Mouse (Mus musculus) forebrain, embryonic 15.5 days (tissue): ENCODE measurements around the gene Deaf1. TPM values are rescaled to one million over a fixed set of nuclear protein-coding genes. Genes with fewer than 3 reads are reported as not detected.

Experiments
- ATAC-seq: fragments of 200-750 bp; cut with Nextera tagmentation; replicated peaks from 2 replicates; pipeline ENCODE4 v1.8.0; 2017; ENCODE audit warnings: mild to moderate bottlenecking, moderate TSS enrichment, moderate library complexity
- H3K27ac ChIP-seq: fragments of 300-500 bp; sonication (generic); replicated peaks from 2 replicates; pipeline ENCODE4 v1.5.1; 2015; ENCODE audit warnings: mild to moderate bottlenecking, inconsistent platforms
- H3K27me3 ChIP-seq: fragments of 300-500 bp; sonication (generic); 2 replicates; pipeline ENCODE4 v1.6.1; 2015; ENCODE audit warnings: inconsistent platforms
- H3K36me3 ChIP-seq: fragments of 300-500 bp; sonication (generic); 2 replicates; pipeline ENCODE4 v1.6.1; 2015; ENCODE audit warnings: mild to moderate bottlenecking, inconsistent platforms
- H3K4me1 ChIP-seq: fragments of 300-500 bp; sonication (generic); 2 replicates; pipeline ENCODE4 v1.6.1; 2015; ENCODE audit warnings: inconsistent platforms
- H3K4me2 ChIP-seq: fragments of 300-500 bp; sonication (generic); replicated peaks from 2 replicates; pipeline ENCODE4 v1.6.1; 2015; ENCODE audit warnings: mild to moderate bottlenecking, inconsistent platforms
- H3K4me3 ChIP-seq: fragments of 300-500 bp; sonication (generic); 2 replicates; pipeline ENCODE4 v1.5.1; 2015; ENCODE audit warnings: mild to moderate bottlenecking, inconsistent platforms
- H3K9ac ChIP-seq: fragments of 300-500 bp; sonication (generic); replicated peaks from 2 replicates; pipeline ENCODE4 v1.6.1; 2015; ENCODE audit warnings: mild to moderate bottlenecking, inconsistent platforms
- H3K9me3 ChIP-seq: fragments of 300-500 bp; sonication (generic); 2 replicates; pipeline ENCODE4 v1.6.1; 2016; ENCODE audit warnings: inconsistent platforms
- WGBS: fragments of 180-500 bp; shearing (Covaris S2); methylation state at CpG from one replicate; pipeline ENCODE4 v1.1.7; 2015; ENCODE audit warnings: mixed read lengths; 5-methylcytosine and 5-hydroxymethylcytosine counted together
- polyA plus RNA-seq: library from polyadenylated mRNA; unstranded; fragments of >200 nt; fragmentation: Nextera tagmentation; extraction: Ambion mirVana; gene quantifications from 2 replicates; pipeline ENCODE4 v1.2.1, GENCODE M21; 2015

The Deaf1 gene
- polyA plus RNA-seq, 1 experiment from 2014 or later, result 142 TPM

DNA sequence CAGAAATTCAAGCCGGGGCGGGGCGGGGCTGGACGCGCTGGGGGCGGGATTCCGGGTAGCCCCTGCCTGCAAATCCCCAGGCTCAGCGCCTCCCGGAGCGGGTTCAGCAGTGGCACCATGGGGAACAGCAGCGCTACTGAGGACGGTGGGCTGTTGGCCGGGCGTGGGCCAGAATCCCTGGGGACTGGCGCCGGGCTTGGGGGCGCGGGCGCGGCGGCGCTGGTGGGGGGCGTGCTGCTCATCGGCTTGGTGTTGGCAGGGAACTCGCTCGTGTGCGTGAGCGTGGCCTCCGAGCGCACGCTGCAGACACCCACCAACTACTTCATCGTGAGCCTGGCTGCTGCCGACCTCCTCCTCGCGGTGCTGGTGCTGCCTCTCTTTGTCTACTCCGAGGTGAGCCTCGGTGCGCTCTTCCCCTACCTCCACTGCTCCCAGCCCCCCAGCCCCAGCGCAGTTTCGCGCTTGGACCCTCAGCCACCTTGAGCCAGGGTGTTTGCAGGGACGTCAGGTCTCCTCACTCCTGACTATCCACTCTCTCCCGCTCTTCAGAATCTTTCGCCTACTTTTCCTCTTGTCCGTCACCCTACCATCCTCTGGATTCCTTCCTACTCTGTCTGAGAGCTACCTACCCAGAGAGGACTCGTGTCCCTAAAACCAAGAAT lies 35.4 kb downstream of the Deaf1 start, which contains the start of gene Drd4:
Gene Drd4, plus strand, starts transcription at position 86 of the 662 bp plus-strand sequence.
- ATAC-seq, result peak; percentile 83
- Histone ChIP-seq H3K4me2 (peak within 1 kb of the TSS; percentile 96), H3K9me3 (no peaks in the 10 kb centered on the region), H3K27ac (no peak within 1 kb of the TSS), H3K27me3 (peaks cover 56% of the 10 kb centered on the region), H3K4me1 (peaks cover 25% of the 10 kb centered on the region), H3K4me3 (peak within 1 kb of the TSS; percentile 57), H3K36me3 (peaks cover 8% of the 10 kb centered on the region), H3K9ac (peak within 1 kb of the TSS; percentile 65)
- WGBS, result under 1% methylated on average over 42 of the region's 46 CpGs

GRCm38 (mm10) chr7:141288042-141288441 lies 39.4 kb downstream of the Deaf1 start:
- Histone ChIP-seq H3K27me3 (peaks cover 28% of the 10 kb centered on the region), H3K9ac (no peak overlapping the region), H3K4me1 (peaks cover 12% of the 10 kb centered on the region; the same call in 1 of the 2 replicates), H3K27ac (no peak overlapping the region), H3K36me3 (no peaks in the 10 kb centered on the region), H3K4me3 (no peak overlapping the region), H3K4me2 (no peak overlapping the region), H3K9me3 (no peaks in the 10 kb centered on the region)
- ATAC-seq, result no peak
- 81% methylated on average over 3 of the region's 3 CpGs for WGBS

DNA sequence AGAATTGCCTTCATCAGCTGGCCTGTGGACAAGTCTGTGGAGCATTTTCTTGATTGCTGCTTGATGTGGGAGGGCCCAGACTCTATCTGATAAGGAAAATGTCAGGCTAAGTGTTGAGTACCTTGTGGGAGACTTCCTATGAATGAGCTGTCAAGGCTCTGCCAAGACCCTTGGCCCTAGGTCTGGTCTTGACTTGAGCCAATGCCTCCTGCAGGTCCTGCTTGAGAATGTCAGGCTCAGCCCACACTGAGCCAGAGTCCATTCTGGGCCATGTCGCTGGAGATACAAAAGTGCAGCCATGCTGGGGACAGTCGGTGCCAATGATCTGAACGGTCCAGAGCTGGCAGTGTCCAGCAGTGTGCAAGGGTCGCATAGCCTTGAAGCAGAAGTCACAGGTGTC lies 44.7 kb downstream of the Deaf1 start:
- no peaks in the 10 kb centered on the region for H3K27me3 ChIP-seq
- H3K36me3 ChIP-seq, result no peaks in the 10 kb centered on the region
- WGBS, result 85% methylated on average over 4 of the region's 4 CpGs
- no peaks in the 10 kb centered on the region for H3K9me3 ChIP-seq
- no peak for ATAC-seq
- H3K4me2 ChIP-seq, result no peak overlapping the region
- H3K4me1 ChIP-seq, result peaks cover 9% of the 10 kb centered on the region
- no peak overlapping the region for H3K4me3 ChIP-seq
- H3K27ac ChIP-seq, result no peak overlapping the region
- H3K9ac ChIP-seq, result no peak overlapping the region

GRCm38 (mm10) chr7:141281442-141281841 lies 46.0 kb downstream of the Deaf1 start:
- no peak overlapping the region for H3K4me2 ChIP-seq
- H3K9ac ChIP-seq, result no peak overlapping the region
- peak; percentile 27; the same call in 1 of the 2 replicates for ATAC-seq
- H3K9me3 ChIP-seq, result no peaks in the 10 kb centered on the region
- H3K4me1 ChIP-seq, result peaks cover 9% of the 10 kb centered on the region
- H3K36me3 ChIP-seq, result no peaks in the 10 kb centered on the region
- H3K27me3 ChIP-seq, result no peaks in the 10 kb centered on the region
- WGBS, result 27% methylated on average over 6 of the region's 6 CpGs
- H3K27ac ChIP-seq, result no peak overlapping the region
- no peak overlapping the region for H3K4me3 ChIP-seq

DNA sequence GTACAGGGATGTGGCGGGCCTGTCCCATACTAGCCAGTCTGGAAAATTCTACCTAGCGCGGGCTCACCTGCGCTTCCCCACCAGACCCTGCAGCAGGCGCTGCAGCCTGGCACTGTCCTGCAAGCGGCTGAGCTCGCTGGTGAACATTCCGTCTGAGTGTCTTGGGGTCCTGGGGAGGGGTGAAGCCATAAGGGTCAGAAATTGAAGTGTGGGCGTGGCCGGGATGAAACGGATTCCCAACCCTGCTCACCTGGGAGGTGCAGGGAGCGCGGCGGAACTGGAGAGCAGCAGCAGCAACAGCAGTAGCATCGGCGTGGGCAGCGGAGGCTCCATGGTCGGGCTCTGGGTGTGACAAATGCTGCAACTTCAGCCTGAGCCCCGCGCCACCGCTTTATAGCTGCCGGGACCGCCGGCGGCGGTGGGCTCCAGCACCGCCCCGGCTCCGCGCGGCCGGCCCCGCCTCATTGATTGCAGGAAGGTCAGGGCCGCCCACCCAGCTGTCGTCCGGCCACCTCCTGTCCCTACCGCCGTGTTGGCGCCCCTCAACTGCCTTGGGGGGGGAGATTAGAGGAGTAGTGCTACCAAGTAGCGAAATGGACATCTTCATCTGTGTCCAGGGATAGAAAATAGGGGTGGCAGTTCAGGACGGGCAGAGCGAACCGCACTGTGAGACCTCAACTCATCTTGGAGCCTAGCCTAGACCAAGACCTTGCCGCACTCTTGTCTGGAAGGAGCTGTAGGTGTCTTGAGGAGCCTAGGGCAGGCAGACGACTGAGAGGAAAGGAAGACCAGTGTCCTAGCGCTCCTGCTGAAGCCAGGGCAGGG lies 48.5 kb downstream of the Deaf1 start, which contains the start of gene Sct:
Gene Sct, minus strand, starts transcription at position 368 of the 825 bp plus-strand sequence.
- ATAC-seq, result peak; percentile 72
- no peak within 1 kb of the TSS for H3K27ac ChIP-seq
- peak within 1 kb of the TSS; percentile 47 for H3K4me3 ChIP-seq
- no peaks in the 10 kb centered on the region for H3K9me3 ChIP-seq
- H3K27me3 ChIP-seq, result no peaks in the 10 kb centered on the region
- 2% methylated on average over 46 of the region's 46 CpGs for WGBS
- H3K9ac ChIP-seq, result peak within 1 kb of the TSS; percentile 59
- H3K36me3 ChIP-seq, result no peaks in the 10 kb centered on the region
- peak within 1 kb of the TSS; percentile 98 for H3K4me2 ChIP-seq
- H3K4me1 ChIP-seq, result peaks cover 9% of the 10 kb centered on the region

GRCm38 (mm10) chr7:141277701-141278678 lies 49.5 kb downstream of the Deaf1 start:
- Histone ChIP-seq H3K27ac (no peak overlapping the region), H3K4me2 (peak overlapping the region; percentile 98; the same call in 1 of the 2 replicates), H3K4me3 (no peak overlapping the region), H3K9ac (no peak overlapping the region), H3K27me3 (no peaks in the 10 kb centered on the region), H3K36me3 (no peaks in the 10 kb centered on the region), H3K4me1 (peaks cover 9% of the 10 kb centered on the region), H3K9me3 (no peaks in the 10 kb centered on the region)
- no peak for ATAC-seq
- WGBS, result 81% methylated on average over 11 of the region's 11 CpGs

DNA sequence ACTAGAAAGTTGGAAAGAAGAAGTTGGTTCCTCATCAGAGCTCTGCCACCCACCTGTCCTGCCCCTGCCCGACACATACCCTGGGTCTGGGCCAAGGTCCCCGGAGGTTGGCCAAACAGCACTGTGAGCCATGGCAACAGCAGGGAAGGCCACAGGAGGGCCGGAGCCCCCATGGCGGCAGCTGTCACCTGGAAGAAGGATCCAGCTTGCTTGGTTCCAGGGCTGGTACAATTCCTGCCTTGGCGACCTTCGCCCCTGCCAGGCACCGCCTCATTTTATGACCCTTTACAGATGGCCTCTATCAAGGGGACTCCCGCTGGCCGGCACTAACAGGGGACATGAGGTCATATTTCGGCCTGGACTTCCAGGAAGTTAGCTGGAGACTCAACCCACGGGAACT lies 50.9 kb downstream of the Deaf1 start, which contains the start of gene Cdhr5:
Gene Cdhr5, minus strand, starts transcription at position 241 of the 400 bp plus-strand sequence.
- H3K4me1 ChIP-seq, result peaks cover 9% of the 10 kb centered on the region
- H3K4me2 ChIP-seq, result no peak within 1 kb of the TSS
- WGBS, result 89% methylated on average over 11 of the region's 11 CpGs
- ATAC-seq, result no peak
- no peaks in the 10 kb centered on the region for H3K27me3 ChIP-seq
- H3K36me3 ChIP-seq, result no peaks in the 10 kb centered on the region
- no peak within 1 kb of the TSS for H3K4me3 ChIP-seq
- no peaks in the 10 kb centered on the region for H3K9me3 ChIP-seq
- H3K9ac ChIP-seq, result no peak within 1 kb of the TSS
- no peak within 1 kb of the TSS for H3K27ac ChIP-seq

DNA sequence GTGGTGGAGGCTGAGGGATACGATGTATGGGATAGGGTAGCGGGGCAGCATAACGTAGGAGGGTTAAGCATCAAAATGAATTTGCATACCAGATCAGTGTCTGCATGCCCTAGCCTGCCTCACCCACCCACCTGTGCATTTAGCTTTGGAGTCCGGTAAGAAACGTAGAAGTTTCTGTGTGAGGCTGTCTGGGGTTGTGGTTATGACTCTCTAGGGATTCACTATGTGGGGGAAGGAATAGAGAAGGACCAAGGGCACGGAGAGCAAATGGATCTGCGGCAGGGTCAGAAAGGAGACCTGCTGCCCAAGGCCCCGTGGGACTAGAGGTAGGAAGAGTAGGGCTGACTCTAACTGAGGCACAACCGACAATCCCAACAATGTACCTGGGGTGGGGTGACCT lies 52.1 kb downstream of the Deaf1 start:
- no peak overlapping the region for H3K4me3 ChIP-seq
- 85% methylated on average over 9 of the region's 9 CpGs for WGBS
- no peaks in the 10 kb centered on the region for H3K27me3 ChIP-seq
- ATAC-seq, result no peak
- H3K36me3 ChIP-seq, result no peaks in the 10 kb centered on the region
- no peaks in the 10 kb centered on the region for H3K9me3 ChIP-seq
- peaks cover 9% of the 10 kb centered on the region for H3K4me1 ChIP-seq
- H3K4me2 ChIP-seq, result no peak overlapping the region
- no peak overlapping the region for H3K9ac ChIP-seq
- H3K27ac ChIP-seq, result no peak overlapping the region

GRCm38 (mm10) chr7:141270631-141271030 lies 56.9 kb downstream of the Deaf1 start:
- H3K27ac ChIP-seq, result no peak overlapping the region
- no peak overlapping the region for H3K9ac ChIP-seq
- H3K36me3 ChIP-seq, result no peaks in the 10 kb centered on the region
- WGBS, result 84% methylated on average over 3 of the region's 3 CpGs
- H3K4me1 ChIP-seq, result peaks cover 5% of the 10 kb centered on the region
- no peaks in the 10 kb centered on the region for H3K27me3 ChIP-seq
- ATAC-seq, result no peak
- no peak overlapping the region for H3K4me3 ChIP-seq
- H3K9me3 ChIP-seq, result no peaks in the 10 kb centered on the region
- H3K4me2 ChIP-seq, result no peak overlapping the region

- Histone ChIP-seq H3K4me1 (peaks cover 5% of the 10 kb centered on the region), H3K4me2 (no peak overlapping the region), H3K36me3 (no peaks in the 10 kb centered on the region; the same call in 1 of the 2 replicates), H3K9ac (no peak overlapping the region), H3K27me3 (no peaks in the 10 kb centered on the region), H3K9me3 (no peaks in the 10 kb centered on the region), H3K4me3 (no peak overlapping the region), H3K27ac (no peak overlapping the region)
- 87% methylated on average over 14 of the region's 14 CpGs for WGBS
- no peak for ATAC-seq
These were observed 58.3 kb downstream of the Deaf1 start for GRCm38 (mm10) chr7:141269273-141269545.

DNA sequence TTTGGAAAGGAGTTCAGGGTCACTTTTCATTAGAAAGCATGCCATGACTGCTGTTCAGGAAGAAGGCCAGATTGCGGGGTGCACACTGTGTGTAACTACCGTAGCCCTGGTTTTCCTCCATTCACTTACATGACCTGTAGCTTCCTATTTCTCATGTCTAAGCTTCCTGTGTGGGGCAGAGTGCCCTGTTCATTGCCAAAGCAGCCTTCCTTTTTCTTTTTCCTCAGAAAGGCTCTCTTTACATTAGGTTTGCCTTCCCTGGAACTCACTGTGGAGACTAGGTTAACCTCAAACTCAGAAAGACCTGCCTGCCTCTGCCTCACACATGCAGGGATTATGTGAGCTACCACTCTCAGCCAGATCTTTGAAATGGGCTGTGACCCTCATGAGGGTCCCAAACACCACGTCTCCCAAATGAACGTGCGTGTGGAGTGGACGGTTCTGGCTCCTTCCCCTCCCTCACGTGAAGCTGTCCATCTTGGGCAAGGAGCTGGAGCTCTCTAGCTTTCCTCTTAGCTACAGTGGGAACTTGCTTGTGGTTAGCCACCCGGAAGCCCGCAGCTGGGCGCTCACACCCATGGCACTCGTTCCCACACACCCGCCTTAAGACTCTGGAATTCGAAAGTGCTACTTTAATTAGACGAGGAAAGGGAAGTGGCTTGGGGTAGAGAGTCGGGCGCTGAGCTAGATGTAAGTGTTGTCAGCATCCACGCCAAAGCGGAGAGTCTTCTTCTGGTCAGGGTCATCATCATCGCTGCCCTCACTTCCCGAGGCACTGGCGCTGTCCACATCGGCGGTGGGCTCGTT lies 58.8 kb downstream of the Deaf1 start:
- no peak overlapping the region for H3K4me3 ChIP-seq
- H3K27me3 ChIP-seq, result no peaks in the 10 kb centered on the region
- no peak overlapping the region for H3K27ac ChIP-seq
- peaks cover 5% of the 10 kb centered on the region for H3K36me3 ChIP-seq
- no peaks in the 10 kb centered on the region for H3K9me3 ChIP-seq
- H3K9ac ChIP-seq, result no peak overlapping the region
- WGBS, result 80% methylated on average over 24 of the region's 24 CpGs
- ATAC-seq, result no peak
- no peak overlapping the region for H3K4me2 ChIP-seq
- H3K4me1 ChIP-seq, result peaks cover 5% of the 10 kb centered on the region
